Mouse (Mus musculus) E14TG2a.4 (cell line): Measurements from ENCODE around the gene Lcn5.
A peak's percentile ranks its signal among the peaks of the same experiment; 100 is the strongest.
"Not testable (repeated sequence)": the region's sequence is repeated elsewhere in the genome, so short reads cannot be mapped to it uniquely, and the experiment has no call there.

Experiments used
- H3K27me3 ChIP-seq: 2 replicates; pipeline ENCODE4 v1.6.1; 2014; ENCODE audit warnings: low read length, control low read depth; ENCODE audit not compliant: insufficient read depth
- H3K36me3 ChIP-seq: 2 replicates; pipeline ENCODE4 v1.6.1; 2014; ENCODE audit warnings: low read length, control low read depth; ENCODE audit not compliant: insufficient read depth
- H3K4me1 ChIP-seq: replicated peaks from 2 replicates; pipeline ENCODE4 v1.6.1; 2014; ENCODE audit warnings: low read depth, low read length, control low read depth
- H3K4me3 ChIP-seq: replicated peaks from 2 replicates; pipeline ENCODE4 v1.5.1; 2014; ENCODE audit warnings: mild to moderate bottlenecking, low read length
- H3K9me3 ChIP-seq: 2 replicates; pipeline ENCODE4 v1.6.1; 2014; ENCODE audit warnings: low read length, control low read depth
- CTCF ChIP-seq: conservative IDR thresholded peaks from 2 replicates; pipeline ENCODE4 v1.5.1; 2014; ENCODE audit warnings: low read length
- NANOG ChIP-seq: IDR thresholded peaks from 2 replicates; pipeline ENCODE4 v1.6.1; 2014; ENCODE audit warnings: borderline replicate concordance, low read length, mixed read lengths
- POU5F1 ChIP-seq: IDR thresholded peaks from 2 replicates; pipeline ENCODE4 v1.6.1; 2014; ENCODE audit warnings: low read length, borderline replicate concordance

Lcn5 gene

GRCm38 (mm10) chr2:25696951-25697350, 39.2 kb downstream of the Lcn5 start:
- Histone ChIP-seq H3K4me1 (peaks cover 12% of the 10 kb centered on the region), H3K36me3 (no peaks in the 10 kb centered on the region), H3K9me3 (no peaks in the 10 kb centered on the region), H3K4me3 (no peak overlapping the region), H3K27me3 (peaks cover 6% of the 10 kb centered on the region; the same call in 1 of the 2 replicates)
- TF ChIP-seq CTCF (no peak), POU5F1 (no peak), NANOG (no peak)

- H3K27me3 ChIP-seq = peaks cover 22% of the 10 kb centered on the region
- no peaks in the 10 kb centered on the region for H3K9me3 ChIP-seq
- no peaks in the 10 kb centered on the region for H3K36me3 ChIP-seq
- TF ChIP-seq POU5F1 (no peak), CTCF (no peak), NANOG (no peak)
- peaks cover 12% of the 10 kb centered on the region for H3K4me1 ChIP-seq
- no peak overlapping the region for H3K4me3 ChIP-seq
Measured at GRCm38 (mm10) chr2:25698696-25699095, 40.9 kb downstream of the Lcn5 start.

- peaks cover 32% of the 10 kb centered on the region for H3K27me3 ChIP-seq
- not testable (repeated sequence) for H3K36me3 ChIP-seq, H3K4me1 ChIP-seq, H3K9me3 ChIP-seq, H3K4me3 ChIP-seq
Measured at GRCm38 (mm10) chr2:25699743-25700142, 42.0 kb downstream of the Lcn5 start, which contains the start of gene Obp2a. Gene Obp2a, plus strand, starts transcription at chr2:25700043.

GRCm38 (mm10) chr2:25701001-25701400, 43.2 kb downstream of the Lcn5 start:
- Histone ChIP-seq H3K9me3 (no peaks in the 10 kb centered on the region), H3K4me3 (no peak overlapping the region), H3K27me3 (peaks cover 35% of the 10 kb centered on the region), H3K4me1 (no peaks in the 10 kb centered on the region), H3K36me3 (no peaks in the 10 kb centered on the region)
- TF ChIP-seq NANOG = no peak
- no peak for TF ChIP-seq CTCF
- TF ChIP-seq POU5F1 = no peak

GRCm38 (mm10) chr2:25703706-25704105, 46.0 kb downstream of the Lcn5 start:
- no peak overlapping the region for H3K4me3 ChIP-seq
- no peaks in the 10 kb centered on the region for H3K36me3 ChIP-seq
- peaks cover 57% of the 10 kb centered on the region for H3K27me3 ChIP-seq
- peaks cover 4% of the 10 kb centered on the region; the same call in 1 of the 2 replicates for H3K4me1 ChIP-seq
- TF ChIP-seq NANOG (no peak), POU5F1 (no peak), CTCF (no peak)
- H3K9me3 ChIP-seq = no peaks in the 10 kb centered on the region

- H3K9me3 ChIP-seq = no peaks in the 10 kb centered on the region
- no peak for TF ChIP-seq CTCF
- no peak for TF ChIP-seq POU5F1
- no peaks in the 10 kb centered on the region for H3K36me3 ChIP-seq
- H3K4me1 ChIP-seq = peaks cover 4% of the 10 kb centered on the region; the same call in 1 of the 2 replicates
- peaks cover 53% of the 10 kb centered on the region for H3K27me3 ChIP-seq
- H3K4me3 ChIP-seq = peak within 1 kb of the TSS; percentile 84
Measured at GRCm38 (mm10) chr2:25706643-25707481, 49.1 kb downstream of the Lcn5 start, which contains the start of gene Bmyc. Gene Bmyc, plus strand, starts transcription at chr2:25706739.

- H3K4me3 ChIP-seq = no peak overlapping the region
- no peaks in the 10 kb centered on the region for H3K36me3 ChIP-seq
- peaks cover 43% of the 10 kb centered on the region for H3K27me3 ChIP-seq
- TF ChIP-seq CTCF = peak; percentile 23
- no peak for TF ChIP-seq POU5F1
- TF ChIP-seq NANOG = no peak
- H3K9me3 ChIP-seq = no peaks in the 10 kb centered on the region
- peaks cover 4% of the 10 kb centered on the region; the same call in 1 of the 2 replicates for H3K4me1 ChIP-seq
Measured at GRCm38 (mm10) chr2:25708121-25708520, 50.4 kb downstream of the Lcn5 start.

- not testable (repeated sequence) for H3K4me3 ChIP-seq
Measured at GRCm38 (mm10) chr2:25709056-25709455, 51.3 kb downstream of the Lcn5 start.

GRCm38 (mm10) chr2:25709791-25710190, 52.0 kb downstream of the Lcn5 start:
- not testable (repeated sequence) for H3K4me3 ChIP-seq, H3K4me1 ChIP-seq, H3K9me3 ChIP-seq, H3K36me3 ChIP-seq
- H3K27me3 ChIP-seq = peaks cover 28% of the 10 kb centered on the region

More at GRCm38 (mm10) chr2:25709056-25709455, 51.3 kb downstream of the Lcn5 start:
- H3K4me1 ChIP-seq, H3K36me3 ChIP-seq, H3K9me3 ChIP-seq: not testable (repeated sequence)
- peaks cover 34% of the 10 kb centered on the region for H3K27me3 ChIP-seq
